Mouse (Mus musculus) small intestine, adult 2 months (tissue): ENCODE results near the gene Olfr288. TPM values are rescaled to one million over a fixed set of nuclear protein-coding genes. Genes with fewer than 3 reads are reported as not detected.

Experiments used
- H3K27ac ChIP-seq: fragments of 200-500 bp; 2 replicates; pipeline ENCODE4 v1.5.1; 2012; ENCODE audit warnings: low read depth, low read length, control low read depth, inconsistent platforms; ENCODE audit not compliant: insufficient read depth
- H3K27me3 ChIP-seq: fragments of 200-500 bp; 2 replicates; pipeline ENCODE4 v1.6.1; 2012; ENCODE audit warnings: mild to moderate bottlenecking, moderate library complexity, low read length, inconsistent platforms; ENCODE audit not compliant: control insufficient read depth, insufficient read depth
- H3K36me3 ChIP-seq: fragments of 200-500 bp; 2 replicates; pipeline ENCODE4 v1.6.1; 2012; ENCODE audit warnings: mild to moderate bottlenecking, low read length, control low read depth, inconsistent platforms; ENCODE audit not compliant: control insufficient read depth, insufficient read depth
- H3K4me1 ChIP-seq: fragments of 200-500 bp; 2 replicates; pipeline ENCODE4 v1.6.1; 2012; ENCODE audit warnings: low read length, inconsistent platforms, mixed read lengths; ENCODE audit not compliant: control insufficient read depth, insufficient read depth, insufficient read length
- H3K4me3 ChIP-seq: fragments of 200-500 bp; 2 replicates; pipeline ENCODE4 v1.5.1; 2012; ENCODE audit warnings: low read depth, mild to moderate bottlenecking, control low read depth, inconsistent platforms, low read length, moderate library complexity
- CTCF ChIP-seq: fragments of 200-500 bp; IDR thresholded peaks from 2 replicates; pipeline ENCODE4 v1.5.1; 2012; ENCODE audit warnings: low read depth, mild to moderate bottlenecking, control low read depth, inconsistent platforms, low read length, moderate library complexity, mixed read lengths; ENCODE audit not compliant: insufficient replicate concordance, insufficient read length; ENCODE audit errors: extremely low read depth
- POLR2A ChIP-seq: fragments of 200-500 bp; IDR thresholded peaks from 2 replicates; pipeline ENCODE4 v1.6.1; 2012; ENCODE audit warnings: low read depth, mild to moderate bottlenecking, control low read depth, inconsistent platforms, low read length, moderate library complexity
- WGBS: fragments of 180-500 bp; shearing (Covaris S2); methylation state at CpG from one replicate; pipeline ENCODE4 v1.1.7; 2018; 5-methylcytosine and 5-hydroxymethylcytosine counted together
- polyA plus RNA-seq: library from polyadenylated mRNA; depleted of rRNA; stranded (reverse); fragments of >200 nt; gene quantifications from 2 replicates; pipeline ENCODE4 v1.2.3, GENCODE M21; 2012

Olfr288 gene
- polyA plus RNA-seq, 1 experiment = not detected

DNA sequence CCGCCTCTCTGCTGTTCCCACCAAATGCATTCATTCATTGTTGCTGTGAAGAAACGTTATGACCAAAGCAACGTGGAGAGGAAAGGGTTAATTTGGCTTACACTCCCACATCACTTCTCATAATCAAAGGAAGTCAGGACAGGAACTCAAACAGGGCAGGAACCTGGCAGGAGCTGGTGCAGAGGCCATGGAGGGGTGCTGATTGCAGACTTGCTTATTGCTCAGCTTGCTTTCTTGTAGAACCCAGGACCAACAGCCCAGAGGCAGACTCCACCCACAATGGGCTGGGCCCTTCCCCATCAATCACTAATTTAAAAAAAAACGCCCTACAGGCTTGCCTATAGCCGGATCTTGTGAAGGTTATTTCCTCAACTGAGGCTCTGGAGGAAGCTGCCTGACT, 18.8 kb upstream of the Olfr288 start:
- Histone ChIP-seq H3K27ac (no peak overlapping the region), H3K4me1 (no peaks in the 10 kb centered on the region), H3K27me3 (no peaks in the 10 kb centered on the region), H3K4me3 (no peak overlapping the region), H3K36me3 (no peaks in the 10 kb centered on the region)
- WGBS = 50% methylated on average over 5 of the region's 5 CpGs
- TF ChIP-seq POLR2A (no peak), CTCF (no peak)

GRCm38 (mm10) chr15:98213336-98213870, 18.1 kb upstream of the Olfr288 start:
- Histone ChIP-seq H3K4me1 (no peaks in the 10 kb centered on the region), H3K4me3 (no peak overlapping the region), H3K27me3 (no peaks in the 10 kb centered on the region), H3K27ac (no peak overlapping the region), H3K36me3 (no peaks in the 10 kb centered on the region)
- TF ChIP-seq POLR2A = no peak
- 67% methylated on average over 5 of the region's 5 CpGs for WGBS

DNA sequence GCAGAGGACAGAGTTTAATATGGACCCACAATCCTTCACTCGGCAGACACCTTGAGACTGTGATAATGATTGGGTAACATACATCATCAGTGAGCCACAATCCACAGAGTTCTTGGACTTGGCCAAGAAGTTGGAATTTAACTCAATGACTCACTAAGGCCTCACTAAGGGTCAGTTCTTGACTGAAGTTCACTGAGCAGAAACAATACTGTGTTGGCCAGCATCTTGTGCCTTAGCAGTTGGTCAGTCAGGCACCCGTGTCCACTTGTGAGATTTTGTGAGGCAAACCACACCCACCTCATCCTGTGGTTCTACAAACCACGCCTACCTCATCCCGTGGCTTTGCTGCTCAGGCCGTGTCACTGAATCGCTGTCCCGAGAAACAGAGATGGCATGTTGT, 14.3 kb upstream of the Olfr288 start:
- Histone ChIP-seq H3K27ac (no peak overlapping the region), H3K27me3 (no peaks in the 10 kb centered on the region), H3K4me3 (no peak overlapping the region), H3K4me1 (no peaks in the 10 kb centered on the region), H3K36me3 (no peaks in the 10 kb centered on the region)
- TF ChIP-seq POLR2A = no peak
- TF ChIP-seq CTCF = no peak
- WGBS = 64% methylated on average over 7 of the region's 7 CpGs

DNA sequence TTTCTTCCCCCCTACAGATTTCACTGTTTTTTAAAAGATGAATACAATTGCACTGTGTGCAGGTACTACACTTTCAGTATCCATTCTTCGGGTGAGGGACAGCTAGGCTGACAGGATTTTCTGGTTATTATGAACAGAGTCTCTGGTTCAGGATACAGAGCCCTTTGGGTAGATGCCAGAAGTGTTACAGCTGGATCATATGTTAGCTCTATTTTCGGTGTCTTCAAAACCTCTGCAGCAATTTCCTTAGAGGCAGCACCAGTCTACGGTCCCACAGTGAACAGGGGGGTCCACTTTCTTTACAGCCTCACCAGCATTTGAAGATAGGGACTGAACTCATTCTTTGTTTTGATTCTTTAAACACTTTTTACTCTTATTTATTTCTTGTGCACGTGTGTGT, 10.9 kb downstream of the Olfr288 start:
- Histone ChIP-seq H3K4me1 (no peaks in the 10 kb centered on the region), H3K4me3 (no peak overlapping the region), H3K36me3 (no peaks in the 10 kb centered on the region), H3K27ac (no peak overlapping the region), H3K27me3 (peaks cover 2% of the 10 kb centered on the region; the same call in 1 of the 2 replicates)
- TF ChIP-seq POLR2A (no peak), CTCF (no peak)
- 47% methylated on average over 4 of the region's 4 CpGs for WGBS

GRCm38 (mm10) chr15:98181856-98182570, 13.3 kb downstream of the Olfr288 start:
- Histone ChIP-seq H3K36me3 (no peaks in the 10 kb centered on the region), H3K4me1 (no peaks in the 10 kb centered on the region), H3K27me3 (peaks cover 2% of the 10 kb centered on the region; the same call in 1 of the 2 replicates), H3K27ac (no peak overlapping the region), H3K4me3 (no peak overlapping the region)
- TF ChIP-seq CTCF (no peak), POLR2A (no peak)
- WGBS = 65% methylated on average over 12 of the region's 12 CpGs

DNA sequence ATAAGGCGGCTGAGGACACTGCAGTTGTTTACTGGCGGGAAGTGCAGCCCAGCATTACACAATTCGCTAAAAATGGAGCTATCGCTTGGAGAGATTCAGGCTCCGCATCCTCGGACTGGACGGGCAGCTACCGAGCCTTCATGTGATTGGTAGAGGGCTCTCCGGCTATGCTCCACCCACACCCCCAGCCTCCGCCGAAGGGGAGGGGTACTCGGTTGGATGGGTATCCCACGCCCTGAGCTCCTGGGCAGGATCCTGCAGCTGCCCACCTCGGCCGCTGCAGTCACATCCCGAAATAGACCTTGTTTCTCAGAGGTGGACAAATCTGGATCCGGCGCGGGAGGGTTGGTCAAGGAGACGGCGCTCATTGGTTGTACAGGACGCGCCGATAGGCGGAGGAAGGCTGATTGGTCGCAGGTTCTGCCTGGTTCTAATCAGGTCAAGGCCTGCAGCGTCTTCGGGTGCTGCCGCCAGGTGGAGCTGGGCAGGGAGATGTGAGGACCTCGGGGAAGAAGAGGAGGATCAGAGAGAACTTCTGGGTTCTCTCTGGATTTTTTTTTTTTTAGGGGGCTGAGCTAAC, 14.1 kb downstream of the Olfr288 start:
- Histone ChIP-seq H3K4me1 (no peaks in the 10 kb centered on the region), H3K27ac (peak overlapping the region; percentile 48), H3K4me3 (peak overlapping the region; percentile 67), H3K36me3 (no peaks in the 10 kb centered on the region), H3K27me3 (peaks cover 2% of the 10 kb centered on the region; the same call in 1 of the 2 replicates)
- peak; percentile 82 for TF ChIP-seq CTCF
- no peak for TF ChIP-seq POLR2A
- 1% methylated on average over 30 of the region's 30 CpGs for WGBS

GRCm38 (mm10) chr15:98180567-98181131, 14.7 kb downstream of the Olfr288 start:
- Histone ChIP-seq H3K4me1 (no peaks in the 10 kb centered on the region), H3K27me3 (peaks cover 2% of the 10 kb centered on the region; the same call in 1 of the 2 replicates), H3K36me3 (no peaks in the 10 kb centered on the region), H3K4me3 (peak overlapping the region; percentile 67), H3K27ac (peak overlapping the region; percentile 48)
- 12% methylated on average over 26 of the region's 26 CpGs for WGBS
- TF ChIP-seq CTCF = no peak
- TF ChIP-seq POLR2A = no peak; the same call in 1 of the 2 replicates
